Mouse (Mus musculus) intestine, embryonic 16.5 days (tissue): ENCODE data around the gene Gnl1. TPM values are rescaled to one million over a fixed set of nuclear protein-coding genes. Genes with fewer than 3 reads are reported as not detected.

Experiments
- ATAC-seq: fragments of 200-750 bp; cut with Nextera tagmentation; 2 replicates; pipeline ENCODE4 v1.8.0; 2017; ENCODE audit warnings: moderate TSS enrichment, moderate library complexity
- H3K27ac ChIP-seq: fragments of 300-500 bp; sonication (generic); 2 replicates; pipeline ENCODE4 v1.5.1; 2014; ENCODE audit warnings: mild to moderate bottlenecking, low read length
- H3K27me3 ChIP-seq: fragments of 300-500 bp; sonication (generic); replicated peaks from 2 replicates; pipeline ENCODE4 v1.6.1; 2014; ENCODE audit warnings: low read length, control low read depth, mixed read lengths; ENCODE audit not compliant: control insufficient read depth, insufficient read depth
- H3K36me3 ChIP-seq: fragments of 300-500 bp; sonication (generic); 2 replicates; pipeline ENCODE4 v1.6.1; 2014; ENCODE audit warnings: low read length, control low read depth; ENCODE audit not compliant: control insufficient read depth, insufficient read depth
- H3K4me1 ChIP-seq: fragments of 300-500 bp; sonication (generic); 2 replicates; pipeline ENCODE4 v1.6.1; 2014; ENCODE audit warnings: low read length, control low read depth, mixed read lengths; ENCODE audit not compliant: control insufficient read depth, insufficient read depth
- H3K4me2 ChIP-seq: fragments of 300-500 bp; sonication (generic); 2 replicates; pipeline ENCODE4 v1.6.1; 2014; ENCODE audit warnings: low read depth, low read length, control low read depth
- H3K4me3 ChIP-seq: fragments of 300-500 bp; sonication (generic); 2 replicates; pipeline ENCODE4 v1.5.1; 2014; ENCODE audit warnings: mild to moderate bottlenecking, low read length
- H3K9ac ChIP-seq: fragments of 300-500 bp; sonication (generic); 2 replicates; pipeline ENCODE4 v1.6.1; 2014; ENCODE audit warnings: low read depth, low read length
- H3K9me3 ChIP-seq: fragments of 300-500 bp; sonication (generic); 2 replicates; pipeline ENCODE4 v1.6.1; 2016; ENCODE audit warnings: low read length, control low read depth; ENCODE audit not compliant: control insufficient read depth
- WGBS: fragments of 180-500 bp; shearing (Covaris S2); extraction: QIAGEN DNeasy Blood & Tissue Kit; methylation state at CpG from one replicate; pipeline ENCODE4 v1.1.7; 2014; 5-methylcytosine and 5-hydroxymethylcytosine counted together
- polyA plus RNA-seq: library from polyadenylated mRNA; unstranded; fragments of >200 nt; fragmentation: Nextera tagmentation; extraction: Ambion mirVana; gene quantifications from 2 replicates; pipeline ENCODE4 v1.2.1, GENCODE M21; 2015

Gnl1 gene
- polyA plus RNA-seq, 1 experiment from 2014 or later, result 35.8 TPM

GRCm38 (mm10) chr17:35954665-35955064 lies 25.0 kb upstream of the Gnl1 start:
- Histone ChIP-seq H3K27me3 (no peaks in the 10 kb centered on the region), H3K9me3 (no peaks in the 10 kb centered on the region), H3K27ac (no peak overlapping the region), H3K4me3 (no peak overlapping the region), H3K4me1 (no peaks in the 10 kb centered on the region), H3K36me3 (peaks cover 28% of the 10 kb centered on the region), H3K4me2 (no peak overlapping the region), H3K9ac (no peak overlapping the region)
- no peak for ATAC-seq
- WGBS, result 77% methylated on average over 8 of the region's 8 CpGs

DNA sequence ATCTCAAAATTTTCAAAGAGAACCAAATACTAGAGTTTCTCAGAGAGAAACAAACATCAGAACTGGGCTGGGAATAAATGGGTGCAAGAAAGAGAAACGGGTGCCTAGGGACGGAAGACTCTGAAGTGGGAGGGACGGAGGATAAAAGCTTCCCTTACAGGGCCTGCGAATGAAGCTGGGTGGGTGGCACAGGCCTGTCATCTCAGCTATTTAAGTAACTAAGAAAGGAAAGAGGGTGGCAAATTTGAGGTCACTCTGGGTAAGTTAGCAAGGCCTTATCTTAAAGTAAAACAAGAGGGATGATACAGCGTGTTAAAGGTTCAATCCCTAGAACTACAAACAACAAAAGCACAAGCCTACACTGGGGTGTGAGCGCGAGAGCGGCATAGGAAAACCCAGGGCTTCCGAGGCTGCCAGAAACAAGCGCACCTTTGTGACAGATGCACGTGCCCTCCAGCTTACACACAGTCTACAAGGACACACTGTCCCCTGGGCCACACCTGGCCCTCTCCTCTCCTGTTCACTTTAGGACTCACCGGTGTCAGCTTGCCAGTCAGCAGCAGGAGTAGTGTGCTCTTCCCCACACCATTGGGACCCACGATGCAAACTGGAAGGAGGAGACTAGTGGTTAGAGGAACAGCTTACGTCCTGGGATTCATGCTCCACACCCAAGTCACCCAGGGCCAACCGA lies 21.0 kb upstream of the Gnl1 start:
- no peak overlapping the region for H3K4me2 ChIP-seq
- H3K4me3 ChIP-seq, result no peak overlapping the region
- no peak overlapping the region for H3K27ac ChIP-seq
- ATAC-seq, result no peak
- no peaks in the 10 kb centered on the region for H3K27me3 ChIP-seq
- 95% methylated on average over 15 of the region's 15 CpGs for WGBS
- peaks cover 49% of the 10 kb centered on the region for H3K36me3 ChIP-seq
- no peak overlapping the region for H3K9ac ChIP-seq
- no peaks in the 10 kb centered on the region for H3K9me3 ChIP-seq
- H3K4me1 ChIP-seq, result no peaks in the 10 kb centered on the region

GRCm38 (mm10) chr17:35963279-35963678 lies 16.4 kb upstream of the Gnl1 start:
- Histone ChIP-seq H3K9ac (no peak overlapping the region), H3K27ac (no peak overlapping the region), H3K4me2 (no peak overlapping the region), H3K4me3 (no peak overlapping the region), H3K9me3 (no peaks in the 10 kb centered on the region), H3K27me3 (no peaks in the 10 kb centered on the region), H3K4me1 (peaks cover 2% of the 10 kb centered on the region), H3K36me3 (peaks cover 35% of the 10 kb centered on the region)
- ATAC-seq, result no peak
- 96% methylated on average over 10 of the region's 10 CpGs for WGBS

- Histone ChIP-seq H3K4me1 (peaks cover 16% of the 10 kb centered on the region), H3K27ac (no peak overlapping the region), H3K9ac (no peak overlapping the region), H3K4me3 (no peak overlapping the region), H3K36me3 (peaks cover 12% of the 10 kb centered on the region), H3K9me3 (no peaks in the 10 kb centered on the region), H3K4me2 (no peak overlapping the region), H3K27me3 (no peaks in the 10 kb centered on the region)
- ATAC-seq, result no peak
- 86% methylated on average over 2 of the region's 2 CpGs for WGBS
Observed at GRCm38 (mm10) chr17:35967621-35968020, 12.0 kb upstream of the Gnl1 start.

DNA sequence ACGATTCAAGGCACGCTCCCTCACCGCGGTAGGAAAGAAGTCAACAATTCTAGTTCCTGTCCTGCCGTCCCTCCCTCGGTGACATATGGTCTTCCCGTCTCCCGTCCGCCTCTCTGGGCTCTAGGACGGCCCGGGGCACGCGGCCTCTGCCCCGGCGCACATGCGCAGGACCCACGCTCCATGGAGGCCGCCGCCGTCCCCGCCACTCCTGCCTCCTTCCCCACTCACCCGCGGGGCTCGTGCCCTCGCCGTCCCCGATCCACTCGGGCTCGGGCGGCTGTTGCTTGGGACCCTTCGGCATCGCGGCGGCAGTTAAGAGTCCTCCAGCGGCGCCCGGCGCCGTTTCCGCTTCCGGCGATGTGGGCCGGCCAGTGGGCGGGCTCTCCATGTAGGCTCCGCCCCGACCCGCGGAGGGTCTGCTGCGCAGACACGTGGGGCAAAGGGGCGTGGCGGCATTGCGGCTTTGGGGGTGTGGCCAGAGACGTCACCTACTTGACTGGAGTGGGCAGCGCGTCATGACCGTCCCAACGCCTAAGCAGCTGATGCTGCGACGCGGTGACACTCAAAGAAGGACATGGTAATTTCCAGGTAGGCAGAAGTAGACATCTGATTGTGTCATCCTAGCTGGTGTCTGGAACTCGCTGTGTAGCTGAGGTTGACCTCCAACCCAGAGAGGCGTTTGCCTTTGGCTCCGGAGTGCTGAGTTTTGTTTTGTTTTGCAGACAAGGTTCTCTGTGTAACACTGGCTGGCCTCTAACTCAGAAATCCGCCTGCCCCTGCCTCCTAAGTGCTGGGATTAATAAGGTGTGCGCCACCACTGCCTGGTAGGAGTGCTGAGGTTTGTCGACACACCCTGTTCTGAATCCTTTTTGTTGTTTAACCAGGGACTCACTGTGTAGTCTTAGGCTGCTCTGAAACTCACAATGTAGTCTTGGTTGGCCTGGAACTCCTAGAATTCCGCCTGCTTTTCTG lies 9.9 kb upstream of the Gnl1 start, which contains the start of gene Abcf1:
Abcf1 (minus strand) TSS at position 344 of the 972 bp plus-strand sequence.
- Histone ChIP-seq H3K27ac (peak within 1 kb of the TSS; percentile 84), H3K27me3 (no peaks in the 10 kb centered on the region), H3K4me2 (peak within 1 kb of the TSS; percentile 83), H3K9me3 (no peaks in the 10 kb centered on the region), H3K4me3 (peak within 1 kb of the TSS; percentile 98), H3K9ac (peak within 1 kb of the TSS; percentile 92), H3K4me1 (peaks cover 16% of the 10 kb centered on the region), H3K36me3 (0 out of 2 replicates have a peak, but pooled peaks cover 5% of the 10 kb centered on the region)
- 1% methylated on average over 68 of the region's 68 CpGs for WGBS
- peak; percentile 98 for ATAC-seq

- H3K9me3 ChIP-seq, result no peaks in the 10 kb centered on the region
- H3K36me3 ChIP-seq, result 0 out of 2 replicates have a peak, but pooled peaks cover 5% of the 10 kb centered on the region
- no peak for ATAC-seq
- no peak overlapping the region for H3K27ac ChIP-seq
- WGBS, result 37% methylated on average over 1 of the region's 1 CpGs
- H3K4me1 ChIP-seq, result peaks cover 16% of the 10 kb centered on the region
- H3K9ac ChIP-seq, result no peak overlapping the region
- no peak overlapping the region for H3K4me3 ChIP-seq
- H3K27me3 ChIP-seq, result no peaks in the 10 kb centered on the region
- no peak overlapping the region for H3K4me2 ChIP-seq
Observed at GRCm38 (mm10) chr17:35972131-35972530, 7.5 kb upstream of the Gnl1 start.

DNA sequence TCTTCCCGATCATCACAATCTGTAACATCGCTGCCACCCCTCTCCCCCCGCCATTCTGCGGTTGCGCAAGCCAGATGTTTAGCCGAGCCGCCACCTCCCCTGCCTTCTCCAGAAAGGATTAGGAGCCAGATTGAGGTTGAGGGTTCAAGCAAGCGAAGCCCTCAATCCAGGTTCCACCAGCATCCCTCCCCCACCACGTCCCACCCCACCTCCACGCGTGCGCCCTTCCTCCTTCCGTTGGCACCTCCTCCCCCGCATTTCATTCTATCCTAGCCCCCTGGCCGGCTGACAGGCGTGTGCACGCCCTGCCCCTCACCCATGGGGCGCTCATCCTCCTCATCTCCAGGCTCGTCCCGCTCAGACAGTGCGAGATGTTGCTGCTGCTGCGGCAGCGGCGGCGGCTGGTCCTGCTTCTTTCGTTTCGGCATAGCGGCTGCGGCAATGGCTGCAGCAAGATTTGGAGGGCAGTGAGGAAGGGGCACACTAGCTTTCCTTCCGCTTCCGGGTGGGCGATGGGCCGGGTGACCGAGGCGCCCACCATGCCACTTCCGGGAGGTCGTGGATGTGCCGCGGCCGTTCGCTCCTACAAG lies 745 bp upstream of the Gnl1 start:
- H3K4me3 ChIP-seq, result peak overlapping the region; percentile 91
- peak overlapping the region; percentile 96 for H3K27ac ChIP-seq
- peaks cover 15% of the 10 kb centered on the region for H3K4me1 ChIP-seq
- H3K27me3 ChIP-seq, result no peaks in the 10 kb centered on the region
- ATAC-seq, result peak; percentile 49
- peak overlapping the region; percentile 89 for H3K9ac ChIP-seq
- under 1% methylated on average over 41 of the region's 41 CpGs for WGBS
- H3K36me3 ChIP-seq, result peaks cover 10% of the 10 kb centered on the region
- no peaks in the 10 kb centered on the region for H3K9me3 ChIP-seq
- peak overlapping the region; percentile 51 for H3K4me2 ChIP-seq

DNA sequence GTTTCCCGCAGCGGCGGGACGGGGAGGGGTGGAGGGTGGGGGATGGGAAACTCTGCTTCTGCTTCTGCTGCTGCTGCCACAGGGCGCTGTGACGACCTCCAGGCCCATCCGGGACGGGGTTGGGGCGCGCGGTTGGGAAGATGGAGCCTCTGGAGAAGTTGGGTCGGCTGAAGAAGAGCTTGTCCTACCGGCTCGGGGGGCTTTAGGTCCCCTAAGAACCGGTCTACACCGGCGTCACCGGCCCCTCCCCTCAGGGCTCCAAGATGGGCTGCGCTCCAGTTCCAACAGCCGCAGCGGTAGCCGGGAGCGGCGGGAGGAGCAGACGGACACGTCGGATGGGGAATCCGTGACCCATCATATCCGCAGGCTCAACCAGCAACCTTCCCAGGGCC lies 708 bp downstream of the Gnl1 start:
- WGBS, result 0% methylated on average over 29 of the region's 29 CpGs

DNA sequence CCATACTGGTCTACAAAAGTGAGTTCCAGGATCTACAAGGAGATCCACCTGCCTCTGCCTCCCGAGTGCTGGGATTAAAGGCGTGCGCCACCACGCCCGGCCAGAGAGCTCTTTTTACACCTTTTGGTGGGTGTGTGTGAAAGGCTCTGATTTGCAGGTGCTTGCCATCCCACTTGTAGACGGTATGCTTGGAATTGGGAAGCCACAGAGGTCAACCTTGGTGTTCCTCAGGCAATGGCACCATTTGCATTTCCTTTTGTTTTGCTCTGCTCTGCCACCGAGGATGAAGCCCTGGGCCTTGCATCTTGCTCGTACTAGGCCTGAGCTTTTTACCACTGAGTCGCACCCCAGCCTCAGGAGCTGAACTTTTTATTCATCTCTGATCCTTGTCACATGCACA lies 2.1 kb downstream of the Gnl1 start:
- peaks cover 15% of the 10 kb centered on the region for H3K4me1 ChIP-seq
- H3K9me3 ChIP-seq, result no peaks in the 10 kb centered on the region
- no peak overlapping the region for H3K4me3 ChIP-seq
- no peak overlapping the region for H3K4me2 ChIP-seq
- H3K9ac ChIP-seq, result no peak overlapping the region
- no peak overlapping the region for H3K27ac ChIP-seq
- peaks cover 13% of the 10 kb centered on the region for H3K36me3 ChIP-seq
- no peaks in the 10 kb centered on the region for H3K27me3 ChIP-seq
- no peak for ATAC-seq
- WGBS, result 90% methylated on average over 9 of the region's 9 CpGs

More for the DNA sequence above, 708 bp downstream of the Gnl1 start:
- peak overlapping the region; percentile 91 for H3K4me3 ChIP-seq
- peak overlapping the region; percentile 51 for H3K4me2 ChIP-seq
- H3K9ac ChIP-seq, result peak overlapping the region; percentile 89
- peaks cover 15% of the 10 kb centered on the region for H3K4me1 ChIP-seq
- peaks cover 13% of the 10 kb centered on the region for H3K36me3 ChIP-seq
- ATAC-seq, result peak; percentile 24
- H3K9me3 ChIP-seq, result no peaks in the 10 kb centered on the region
- no peaks in the 10 kb centered on the region for H3K27me3 ChIP-seq
- H3K27ac ChIP-seq, result peak overlapping the region; percentile 96
